Comparison of ENCODE assay signal across 30 mouse cellular contexts in genomic region chr5:10149333-10149732, GRCm38 (mm10).
"Had no signal": no experiment of that assay in that cellular context is flagged by ENCODE, and none has a peak within 500 bp of the region (broad histone marks: within the 10 kb centered on the region; RNA-seq: fewer than 3 reads in every experiment).

No protein-coding gene starts in this region.

- H3K4me1 ChIP-seq: limb, embryonic 10.5 days; limb, embryonic 12.5 days; limb, embryonic 13.5 days; limb, embryonic 15.5 days; liver, embryonic 12.5 days; liver, embryonic 13.5 days; liver, embryonic 15.5 days; lung, embryonic 15.5 days; megakaryocyte, embryonic 14.5 days; midbrain, embryonic 10.5 days; midbrain, embryonic 12.5 days; midbrain, embryonic 13.5 days; midbrain, embryonic 15.5 days; neural tube, embryonic 12.5 days had no signal

- H3K27me3 ChIP-seq: limb, embryonic 12.5 days; limb, embryonic 13.5 days; limb, embryonic 15.5 days; liver, embryonic 12.5 days; liver, embryonic 13.5 days; liver, embryonic 15.5 days; lung, embryonic 15.5 days; megakaryocyte, embryonic 14.5 days; midbrain, embryonic 12.5 days; midbrain, embryonic 13.5 days; midbrain, embryonic 15.5 days; neural tube, embryonic 12.5 days had no signal

- H3K9ac ChIP-seq: limb, embryonic 12.5 days; limb, embryonic 13.5 days; limb, embryonic 15.5 days; liver, embryonic 12.5 days; liver, embryonic 13.5 days; liver, embryonic 14.5 days; liver, embryonic 15.5 days; liver, postnatal 0 days; lung, embryonic 14.5 days; lung, embryonic 15.5 days; midbrain, embryonic 12.5 days; midbrain, embryonic 13.5 days; midbrain, embryonic 15.5 days; neural tube, embryonic 12.5 days had no signal

- H3K4me2 ChIP-seq: limb, embryonic 12.5 days; limb, embryonic 13.5 days; limb, embryonic 15.5 days; liver, embryonic 11.5 days; liver, embryonic 12.5 days; liver, embryonic 13.5 days; liver, embryonic 15.5 days; lung, embryonic 14.5 days; lung, embryonic 15.5 days; midbrain, embryonic 11.5 days; midbrain, embryonic 12.5 days; midbrain, embryonic 13.5 days; midbrain, embryonic 15.5 days; neural tube, embryonic 12.5 days had no signal

- H3K4me3 ChIP-seq: limb, embryonic 10.5 days; limb, embryonic 12.5 days; limb, embryonic 13.5 days; limb, embryonic 15.5 days; liver, embryonic 12.5 days; liver, embryonic 13.5 days; liver, embryonic 15.5 days; lung, embryonic 15.5 days; megakaryocyte, embryonic 14.5 days; midbrain, embryonic 10.5 days; midbrain, embryonic 12.5 days; midbrain, embryonic 13.5 days; midbrain, embryonic 15.5 days; myocyte; neural tube, embryonic 12.5 days had no signal

- H3K36me3 ChIP-seq: limb, embryonic 10.5 days; limb, embryonic 12.5 days; limb, embryonic 13.5 days; limb, embryonic 15.5 days; liver, embryonic 12.5 days; liver, embryonic 13.5 days; liver, embryonic 15.5 days; lung, embryonic 15.5 days; midbrain, embryonic 10.5 days; midbrain, embryonic 12.5 days; midbrain, embryonic 13.5 days; midbrain, embryonic 15.5 days; neural tube, embryonic 12.5 days had no signal

- H3K27ac ChIP-seq: limb, embryonic 10.5 days; limb, embryonic 12.5 days; limb, embryonic 13.5 days; limb, embryonic 15.5 days; liver, embryonic 12.5 days; liver, embryonic 13.5 days; liver, embryonic 14.5 days; liver, embryonic 15.5 days; lung, embryonic 15.5 days; macrophage; midbrain, embryonic 10.5 days; midbrain, embryonic 12.5 days; midbrain, embryonic 13.5 days; midbrain, embryonic 15.5 days; neural tube, embryonic 12.5 days had no signal

- DNase-seq: left cerebral cortex, postnatal 4 days; liver; liver, embryonic 13.5 days; liver, postnatal 0 days; lung, adult 18-20 months; lung, adult 2 months; lung, embryonic 14.5 days; lung, postnatal 10 days; lung, postnatal 14 days; lung, postnatal 36 days; lung, postnatal 4 days; midbrain, embryonic 14.5 days had no signal

- H3K9me3 ChIP-seq: limb, embryonic 15.5 days; liver, embryonic 15.5 days; lung, embryonic 15.5 days; midbrain, embryonic 10.5 days; midbrain, embryonic 13.5 days; midbrain, embryonic 15.5 days; neural tube, embryonic 12.5 days had no signal
